Mouse (Mus musculus): Measurements from ENCODE around the gene Ranbp10. TPM values are rescaled to one million over a fixed set of nuclear protein-coding genes. Genes with fewer than 3 reads are reported as not detected.

Ranbp10 gene
- total RNA-seq, 2 experiments from 2014 or later: 22.6 to 22.9 TPM

DNA sequence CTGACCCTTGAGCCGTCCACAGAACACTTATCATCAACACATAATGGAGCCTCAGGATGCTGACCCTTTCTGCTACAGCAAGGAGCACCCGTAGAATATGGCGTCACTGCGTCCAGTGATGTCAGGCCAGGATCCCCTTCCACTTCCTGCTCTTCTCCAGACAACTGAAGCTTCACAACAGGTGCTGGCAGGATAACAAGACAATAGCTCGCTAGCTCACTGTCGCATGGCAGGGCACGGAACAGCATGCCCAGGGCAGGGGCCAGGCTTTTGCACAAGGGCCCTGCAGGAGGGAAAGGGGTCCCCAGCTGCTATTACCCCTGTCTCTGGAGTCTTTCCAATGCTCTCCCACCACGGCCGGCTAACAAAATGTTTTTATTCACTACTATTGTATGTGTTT is 104.3 kb downstream of the Ranbp10 start:
- DNase-seq (ENCODE audit: low spot score in 2 of 2): no peak

GRCm38 (mm10) chr8:105719637-105720036 is 107.5 kb downstream of the Ranbp10 start:
- no peak for DNase-seq (ENCODE audit: low spot score in 2 of 2)

Other genes starting within 250 kb of the Ranbp10 start
- gene Ripor1, start 222.1 kb downstream of the Ranbp10 start, total RNA-seq (2021): 10 to 100 TPM; 70.6 to 84.6 TPM
- 10 to 100 TPM; 68.0 to 68.4 TPM for gene Ctcf, start 190.8 kb downstream of the Ranbp10 start, total RNA-seq (2021)
- gene Agrp, start 190.0 kb downstream of the Ranbp10 start, total RNA-seq (2021): not detected
- gene Carmil2, start 141.1 kb downstream of the Ranbp10 start, total RNA-seq (2021): 10 to 100 TPM; 60.0 to 64.6 TPM
- gene Acd, start 126.2 kb downstream of the Ranbp10 start, total RNA-seq (2021): 10 to 100 TPM; 53.7 to 57.3 TPM
- 10 to 100 TPM; 41.2 to 46.1 TPM for gene Pard6a, start 126.2 kb downstream of the Ranbp10 start, total RNA-seq (2021)
- gene 4933405L10Rik, start 119.7 kb downstream of the Ranbp10 start, total RNA-seq (2021): under 1 TPM in 1 of 2 experiments, not detected in 1; 0.49 TPM
- gene Enkd1, start 119.1 kb downstream of the Ranbp10 start, total RNA-seq (2021): 10 to 100 TPM in 1 of 2 experiments, 1 to 10 TPM in 1; 9.5 to 11.2 TPM
- gene Gfod2, start 68.7 kb downstream of the Ranbp10 start, total RNA-seq (2021): 10 to 100 TPM; 23.4 to 23.5 TPM
- gene Tsnaxip1, start 381 bp upstream of the Ranbp10 start, total RNA-seq (2021): under 1 TPM in 1 of 2 experiments, not detected in 1; 0.26 TPM
- gene Cenpt, start 25.9 kb upstream of the Ranbp10 start, total RNA-seq (2021): 10 to 100 TPM; 14.1 to 18.1 TPM
- gene Thap11, start 27.8 kb upstream of the Ranbp10 start, total RNA-seq (2021): 10 to 100 TPM; 40.8 to 41.6 TPM
- 10 to 100 TPM; 24.8 to 29.0 TPM for gene Nutf2, start 33.2 kb upstream of the Ranbp10 start, total RNA-seq (2021)
- 10 to 100 TPM; 62.8 to 65.0 TPM for gene Edc4, start 53.5 kb upstream of the Ranbp10 start, total RNA-seq (2021)
- gene Nrn1l, start 66.2 kb upstream of the Ranbp10 start, total RNA-seq (2021): 1 to 10 TPM; 3.6 to 4.1 TPM
- gene Pskh1, start 73.1 kb upstream of the Ranbp10 start, total RNA-seq (2021): 1 to 10 TPM; 6.6 to 7.6 TPM
- 1 to 10 TPM; 1.9 to 2.4 TPM for gene Ctrl, start 106.5 kb upstream of the Ranbp10 start, total RNA-seq (2021)
- gene Psmb10, start 111.1 kb upstream of the Ranbp10 start, total RNA-seq (2021): 10 to 100 TPM; 92.9 to 93.3 TPM
- 10 to 100 TPM; 22.8 to 26.4 TPM for gene Lcat, start 116.0 kb upstream of the Ranbp10 start, total RNA-seq (2021)
- 10 to 100 TPM; 17.3 to 19.2 TPM for gene Slc12a4, start 138.7 kb upstream of the Ranbp10 start, total RNA-seq (2021)
- gene Dpep3, start 152.1 kb upstream of the Ranbp10 start, total RNA-seq (2021): not detected
- gene Dus2, start 164.0 kb upstream of the Ranbp10 start, total RNA-seq (2021): 10 to 100 TPM; 18.9 to 19.2 TPM
- not detected for gene Dpep2nb, start 178.6 kb upstream of the Ranbp10 start, total RNA-seq (2021)
- gene Ddx28, start 184.5 kb upstream of the Ranbp10 start, total RNA-seq (2021): 10 to 100 TPM; 14.5 to 17.2 TPM
- gene Nfatc3, start 231.5 kb upstream of the Ranbp10 start, total RNA-seq (2021): 10 to 100 TPM; 10.5 to 12.4 TPM